Mouse (Mus musculus) stomach, embryonic 15.5 days (tissue): Measurements from ENCODE around the gene Slco1c1. TPM values are rescaled to one million over a fixed set of nuclear protein-coding genes. Genes with fewer than 3 reads are reported as not detected.

ENCODE experiments used
- ATAC-seq: fragments of 200-750 bp; cut with Nextera tagmentation; 2 replicates; pipeline ENCODE4 v1.8.0; 2017; ENCODE audit warnings: low read depth, moderate number of reproducible peaks, moderate TSS enrichment; ENCODE audit not compliant: insufficient read depth, low FRiP score
- H3K27ac ChIP-seq: fragments of 300-500 bp; sonication (generic); 2 replicates; pipeline ENCODE4 v1.5.1; 2015; ENCODE audit warnings: mild to moderate bottlenecking, inconsistent platforms
- H3K27me3 ChIP-seq: fragments of 300-500 bp; sonication (generic); replicated peaks from 2 replicates; pipeline ENCODE4 v1.6.1; 2015; ENCODE audit warnings: inconsistent platforms
- H3K36me3 ChIP-seq: fragments of 300-500 bp; sonication (generic); 2 replicates; pipeline ENCODE4 v1.6.1; 2015; ENCODE audit warnings: inconsistent platforms
- H3K4me1 ChIP-seq: fragments of 300-500 bp; sonication (generic); 2 replicates; pipeline ENCODE4 v1.6.1; 2015; ENCODE audit warnings: inconsistent platforms
- H3K4me2 ChIP-seq: fragments of 300-500 bp; sonication (generic); 2 replicates; pipeline ENCODE4 v1.6.1; 2015; ENCODE audit warnings: mild to moderate bottlenecking, inconsistent platforms
- H3K4me3 ChIP-seq: fragments of 300-500 bp; sonication (generic); replicated peaks from 2 replicates; pipeline ENCODE4 v1.5.1; 2015; ENCODE audit warnings: inconsistent platforms
- H3K9ac ChIP-seq: fragments of 300-500 bp; sonication (generic); 2 replicates; pipeline ENCODE4 v1.6.1; 2015; ENCODE audit warnings: inconsistent platforms
- H3K9me3 ChIP-seq: fragments of 300-500 bp; sonication (generic); 2 replicates; pipeline ENCODE4 v1.6.1; 2016; ENCODE audit warnings: inconsistent platforms
- WGBS: fragments of 180-500 bp; shearing (Covaris S2); methylation state at CpG from one replicate; pipeline ENCODE4 v1.1.7; 2015; 5-methylcytosine and 5-hydroxymethylcytosine counted together
- polyA plus RNA-seq: library from polyadenylated mRNA; unstranded; fragments of >200 nt; fragmentation: Nextera tagmentation; extraction: Ambion mirVana; gene quantifications from 2 replicates; pipeline ENCODE4 v1.2.1, GENCODE M21; 2015

The Slco1c1 gene
- polyA plus RNA-seq = 0.05 and 0.08 TPM in 2 replicates

- H3K9me3 ChIP-seq = no peaks in the 10 kb centered on the region
- H3K4me1 ChIP-seq = no peaks in the 10 kb centered on the region
- no peak within 1 kb of the TSS for H3K9ac ChIP-seq
- 48% methylated on average over 2 of the region's 2 CpGs for WGBS
- H3K27ac ChIP-seq = no peak within 1 kb of the TSS
- no peak for ATAC-seq
- no peaks in the 10 kb centered on the region for H3K27me3 ChIP-seq
- H3K4me2 ChIP-seq = no peak within 1 kb of the TSS
- H3K36me3 ChIP-seq = no peaks in the 10 kb centered on the region
- no peak within 1 kb of the TSS for H3K4me3 ChIP-seq
These were observed at the start of gene Slco1c1 for GRCm38 (mm10) chr6:141523747-141524640. TSS of gene Slco1c1 (plus strand) at chr6:141524368.

DNA sequence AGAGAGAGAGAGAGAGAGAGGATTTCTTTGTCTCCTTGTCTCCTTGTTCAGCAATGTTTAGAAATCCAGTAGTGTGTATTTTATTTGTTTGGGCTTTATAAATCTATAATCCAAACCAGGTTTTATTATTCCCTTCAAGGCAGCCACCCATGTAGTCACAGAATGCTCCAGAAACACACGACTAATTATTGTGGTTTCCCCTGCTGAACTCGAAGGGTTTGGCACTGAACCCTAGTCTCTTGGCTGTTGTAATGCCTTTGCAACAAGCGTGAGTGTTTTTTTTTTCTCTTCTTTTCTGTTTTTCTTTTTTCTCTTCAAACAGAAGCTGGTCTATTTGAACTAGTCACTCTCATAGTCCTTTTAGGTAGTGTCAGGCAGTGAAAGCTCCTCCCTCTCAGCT is 49.5 kb upstream of the Slco1c1 start:
- no peak overlapping the region for H3K4me3 ChIP-seq
- H3K4me1 ChIP-seq = no peaks in the 10 kb centered on the region
- H3K27me3 ChIP-seq = no peaks in the 10 kb centered on the region
- 35% methylated on average over 3 of the region's 3 CpGs for WGBS
- no peak overlapping the region for H3K4me2 ChIP-seq
- H3K9me3 ChIP-seq = no peaks in the 10 kb centered on the region
- H3K27ac ChIP-seq = no peak overlapping the region
- no peak for ATAC-seq
- no peak overlapping the region for H3K9ac ChIP-seq
- H3K36me3 ChIP-seq = peaks cover 6% of the 10 kb centered on the region; the same call in 1 of the 2 replicates

DNA sequence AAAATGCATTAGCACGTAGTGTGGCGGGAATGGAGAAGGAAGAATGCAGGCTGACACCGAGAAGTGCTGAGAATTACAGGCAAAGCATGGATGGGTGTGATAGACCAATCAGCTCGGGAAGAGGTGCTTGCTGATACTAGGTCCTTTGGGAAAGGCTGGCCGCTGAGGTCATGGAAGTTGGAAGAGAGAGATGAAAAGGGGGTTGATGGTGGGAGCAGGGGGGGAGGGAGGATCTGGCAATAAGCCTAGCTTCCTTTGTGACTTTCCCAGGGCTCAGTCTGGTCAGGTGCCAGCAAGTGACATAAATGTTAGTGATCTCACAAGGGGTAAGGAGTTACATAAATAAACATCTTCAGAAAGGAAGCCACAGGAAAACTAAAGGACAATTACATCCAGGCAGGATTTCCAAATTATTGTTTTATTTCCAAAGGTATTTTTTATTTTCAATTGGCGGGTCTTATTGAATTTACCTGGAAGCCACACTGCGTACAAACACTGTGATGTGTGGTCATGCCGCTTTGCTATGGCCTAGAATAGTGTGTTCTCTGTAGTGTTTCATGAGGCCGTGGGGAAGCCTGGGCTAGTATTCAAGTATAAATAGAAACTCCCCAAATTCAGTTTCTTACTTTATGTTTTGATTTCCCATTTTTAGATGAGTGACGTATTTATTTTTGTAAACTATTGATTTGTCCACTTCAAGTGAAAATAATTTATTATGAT is 38.7 kb upstream of the Slco1c1 start:
- H3K9me3 ChIP-seq = no peaks in the 10 kb centered on the region
- no peaks in the 10 kb centered on the region for H3K36me3 ChIP-seq
- H3K4me3 ChIP-seq = no peak overlapping the region
- H3K27ac ChIP-seq = no peak overlapping the region
- H3K4me2 ChIP-seq = no peak overlapping the region
- H3K9ac ChIP-seq = no peak overlapping the region
- no peaks in the 10 kb centered on the region for H3K4me1 ChIP-seq
- no peak; the same call in 1 of the 2 replicates for ATAC-seq
- 57% methylated on average over 10 of the region's 10 CpGs for WGBS
- H3K27me3 ChIP-seq = no peaks in the 10 kb centered on the region

DNA sequence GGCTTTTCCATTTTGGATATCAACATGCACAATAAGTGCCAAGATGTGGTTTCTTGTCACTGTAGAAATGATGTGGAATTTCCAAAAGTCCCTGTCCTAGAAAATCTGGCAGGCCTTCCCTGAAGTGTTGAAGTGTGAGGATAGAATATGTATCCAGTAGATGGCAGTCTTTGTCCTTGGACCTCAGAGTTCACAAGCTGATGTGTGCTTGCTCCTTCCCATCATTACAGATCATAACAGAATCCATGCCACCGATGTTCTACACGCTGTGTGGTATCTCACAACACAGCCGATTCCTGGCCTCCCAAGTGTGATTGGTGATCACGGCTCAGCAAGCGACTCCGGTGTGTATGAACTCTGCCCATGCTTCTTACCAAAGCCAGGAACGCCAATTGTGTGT is 36.9 kb upstream of the Slco1c1 start:
- Histone ChIP-seq H3K4me2 (no peak overlapping the region), H3K27me3 (no peaks in the 10 kb centered on the region), H3K4me3 (no peak overlapping the region), H3K27ac (no peak overlapping the region), H3K9ac (no peak overlapping the region), H3K36me3 (no peaks in the 10 kb centered on the region), H3K4me1 (no peaks in the 10 kb centered on the region), H3K9me3 (no peaks in the 10 kb centered on the region)
- WGBS = 72% methylated on average over 7 of the region's 7 CpGs
- ATAC-seq = no peak

- no peaks in the 10 kb centered on the region for H3K9me3 ChIP-seq
- H3K4me1 ChIP-seq = no peaks in the 10 kb centered on the region
- ATAC-seq = no peak
- H3K27ac ChIP-seq = no peak overlapping the region
- H3K36me3 ChIP-seq = 0 out of 2 replicates have a peak, but pooled peaks cover 1% of the 10 kb centered on the region
- H3K4me3 ChIP-seq = no peak overlapping the region
- no peak overlapping the region for H3K4me2 ChIP-seq
- H3K27me3 ChIP-seq = no peaks in the 10 kb centered on the region
- no peak overlapping the region for H3K9ac ChIP-seq
- 21% methylated on average over 11 of the region's 11 CpGs for WGBS
These were observed 35.5 kb upstream of the Slco1c1 start for GRCm38 (mm10) chr6:141488619-141489018.

- no peak overlapping the region for H3K4me3 ChIP-seq
- no peak for ATAC-seq
- H3K36me3 ChIP-seq = peaks cover 9% of the 10 kb centered on the region; the same call in 1 of the 2 replicates
- H3K27ac ChIP-seq = no peak overlapping the region
- WGBS = 84% methylated on average over 4 of the region's 4 CpGs
- no peak overlapping the region for H3K9ac ChIP-seq
- H3K9me3 ChIP-seq = no peaks in the 10 kb centered on the region
- no peaks in the 10 kb centered on the region for H3K4me1 ChIP-seq
- H3K27me3 ChIP-seq = no peaks in the 10 kb centered on the region
- no peak overlapping the region for H3K4me2 ChIP-seq
These were observed 29.3 kb upstream of the Slco1c1 start for GRCm38 (mm10) chr6:141494909-141495308.

GRCm38 (mm10) chr6:141495634-141496418 is 28.3 kb upstream of the Slco1c1 start:
- H3K4me1 ChIP-seq = no peaks in the 10 kb centered on the region
- no peak for ATAC-seq
- no peak overlapping the region for H3K4me2 ChIP-seq
- H3K36me3 ChIP-seq = peaks cover 9% of the 10 kb centered on the region; the same call in 1 of the 2 replicates
- no peak overlapping the region for H3K9ac ChIP-seq
- 34% methylated on average over 13 of the region's 13 CpGs for WGBS
- no peak overlapping the region for H3K4me3 ChIP-seq
- no peaks in the 10 kb centered on the region for H3K27me3 ChIP-seq
- no peak overlapping the region for H3K27ac ChIP-seq
- no peaks in the 10 kb centered on the region for H3K9me3 ChIP-seq

GRCm38 (mm10) chr6:141499511-141499910 is 24.7 kb upstream of the Slco1c1 start:
- H3K27ac ChIP-seq = no peak overlapping the region
- no peak overlapping the region for H3K4me3 ChIP-seq
- no peaks in the 10 kb centered on the region for H3K4me1 ChIP-seq
- no peaks in the 10 kb centered on the region for H3K27me3 ChIP-seq
- H3K9me3 ChIP-seq = no peaks in the 10 kb centered on the region
- ATAC-seq = no peak
- peaks cover 3% of the 10 kb centered on the region; the same call in 1 of the 2 replicates for H3K36me3 ChIP-seq
- H3K4me2 ChIP-seq = no peak overlapping the region
- no peak overlapping the region for H3K9ac ChIP-seq

- Histone ChIP-seq H3K4me3 (no peak overlapping the region), H3K9me3 (no peaks in the 10 kb centered on the region), H3K4me1 (no peaks in the 10 kb centered on the region), H3K27ac (no peak overlapping the region), H3K9ac (no peak overlapping the region), H3K36me3 (peaks cover 3% of the 10 kb centered on the region; the same call in 1 of the 2 replicates), H3K4me2 (no peak overlapping the region), H3K27me3 (no peaks in the 10 kb centered on the region)
- ATAC-seq = no peak
- WGBS = 54% methylated on average over 3 of the region's 3 CpGs
These were observed 23.0 kb upstream of the Slco1c1 start for GRCm38 (mm10) chr6:141501171-141501570.

DNA sequence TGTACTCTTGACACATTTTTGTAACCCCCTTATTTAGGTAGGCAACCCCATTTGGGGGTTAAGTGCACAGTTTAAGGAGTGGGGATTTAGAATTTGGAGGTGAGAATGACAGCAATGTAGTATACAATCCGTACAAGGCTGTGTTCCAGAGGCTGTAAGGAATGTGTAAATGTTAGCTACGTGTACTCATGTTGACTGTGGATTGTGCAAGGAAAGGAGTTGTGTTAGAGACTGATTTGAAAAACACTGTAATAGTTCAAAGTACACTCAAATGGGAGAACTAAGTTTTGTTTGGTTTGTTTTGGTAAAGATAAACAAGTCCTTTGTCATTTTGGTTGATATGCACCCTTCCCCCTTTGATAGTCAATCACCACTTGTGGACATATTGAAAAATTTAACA is 1.6 kb upstream of the Slco1c1 start:
- 67% methylated on average over 2 of the region's 2 CpGs for WGBS
- Histone ChIP-seq H3K9ac (no peak overlapping the region), H3K4me3 (no peak overlapping the region), H3K27ac (no peak overlapping the region), H3K36me3 (no peaks in the 10 kb centered on the region), H3K4me2 (no peak overlapping the region), H3K27me3 (no peaks in the 10 kb centered on the region), H3K9me3 (no peaks in the 10 kb centered on the region), H3K4me1 (no peaks in the 10 kb centered on the region)
- ATAC-seq = no peak

GRCm38 (mm10) chr6:141525787-141526186 is 1.6 kb downstream of the Slco1c1 start:
- no peak for ATAC-seq
- no peaks in the 10 kb centered on the region for H3K27me3 ChIP-seq
- H3K9me3 ChIP-seq = no peaks in the 10 kb centered on the region
- no peak overlapping the region for H3K4me3 ChIP-seq
- H3K36me3 ChIP-seq = no peaks in the 10 kb centered on the region
- H3K9ac ChIP-seq = no peak overlapping the region
- H3K4me1 ChIP-seq = no peaks in the 10 kb centered on the region
- WGBS = 92% methylated on average over 1 of the region's 1 CpGs
- no peak overlapping the region for H3K4me2 ChIP-seq
- no peak overlapping the region for H3K27ac ChIP-seq
